Mouse (Mus musculus) intestine, embryonic 16.5 days (tissue): ENCODE measurements around the gene Tmem127. TPM values are rescaled to one million over a fixed set of nuclear protein-coding genes. Genes with fewer than 3 reads are reported as not detected.
A peak's percentile ranks its signal among the peaks of the same experiment; 100 is the strongest.
"Not testable (repeated sequence)": the region's sequence is repeated elsewhere in the genome, so short reads cannot be mapped to it uniquely, and the experiment has no call there.

Experiments used
- ATAC-seq: fragments of 200-750 bp; cut with Nextera tagmentation; 2 replicates; pipeline ENCODE4 v1.8.0; 2017; ENCODE audit warnings: moderate TSS enrichment, moderate library complexity
- H3K27ac ChIP-seq: fragments of 300-500 bp; sonication (generic); 2 replicates; pipeline ENCODE4 v1.5.1; 2014; ENCODE audit warnings: mild to moderate bottlenecking, low read length
- H3K27me3 ChIP-seq: fragments of 300-500 bp; sonication (generic); replicated peaks from 2 replicates; pipeline ENCODE4 v1.6.1; 2014; ENCODE audit warnings: low read length, control low read depth, mixed read lengths; ENCODE audit not compliant: control insufficient read depth, insufficient read depth
- H3K36me3 ChIP-seq: fragments of 300-500 bp; sonication (generic); 2 replicates; pipeline ENCODE4 v1.6.1; 2014; ENCODE audit warnings: low read length, control low read depth; ENCODE audit not compliant: control insufficient read depth, insufficient read depth
- H3K4me1 ChIP-seq: fragments of 300-500 bp; sonication (generic); 2 replicates; pipeline ENCODE4 v1.6.1; 2014; ENCODE audit warnings: low read length, control low read depth, mixed read lengths; ENCODE audit not compliant: control insufficient read depth, insufficient read depth
- H3K4me2 ChIP-seq: fragments of 300-500 bp; sonication (generic); 2 replicates; pipeline ENCODE4 v1.6.1; 2014; ENCODE audit warnings: low read depth, low read length, control low read depth
- H3K4me3 ChIP-seq: fragments of 300-500 bp; sonication (generic); 2 replicates; pipeline ENCODE4 v1.5.1; 2014; ENCODE audit warnings: mild to moderate bottlenecking, low read length
- H3K9ac ChIP-seq: fragments of 300-500 bp; sonication (generic); 2 replicates; pipeline ENCODE4 v1.6.1; 2014; ENCODE audit warnings: low read depth, low read length
- H3K9me3 ChIP-seq: fragments of 300-500 bp; sonication (generic); 2 replicates; pipeline ENCODE4 v1.6.1; 2016; ENCODE audit warnings: low read length, control low read depth; ENCODE audit not compliant: control insufficient read depth
- WGBS: fragments of 180-500 bp; shearing (Covaris S2); extraction: QIAGEN DNeasy Blood & Tissue Kit; methylation state at CpG from one replicate; pipeline ENCODE4 v1.1.7; 2014; 5-methylcytosine and 5-hydroxymethylcytosine counted together
- polyA plus RNA-seq: library from polyadenylated mRNA; unstranded; fragments of >200 nt; fragmentation: Nextera tagmentation; extraction: Ambion mirVana; gene quantifications from 2 replicates; pipeline ENCODE4 v1.2.1, GENCODE M21; 2015

The Tmem127 gene
- 23.1 and 24.9 TPM in 2 replicates for polyA plus RNA-seq

- ATAC-seq: peak; percentile 99
- no peaks in the 10 kb centered on the region for H3K9me3 ChIP-seq
- H3K36me3 ChIP-seq: peaks cover 11% of the 10 kb centered on the region
- peaks cover 21% of the 10 kb centered on the region for H3K4me1 ChIP-seq
- WGBS: under 1% methylated on average over 53 of the region's 53 CpGs
- no peaks in the 10 kb centered on the region for H3K27me3 ChIP-seq
- peak within 1 kb of the TSS; percentile 68 for H3K27ac ChIP-seq
- peak within 1 kb of the TSS; percentile 98 for H3K4me3 ChIP-seq
- peak within 1 kb of the TSS; percentile 93 for H3K9ac ChIP-seq
- H3K4me2 ChIP-seq: peak within 1 kb of the TSS; percentile 90
Observed at GRCm38 (mm10) chr2:127247592-127248333, at the start of gene Tmem127, which contains the start of gene Ciao1. Gene Tmem127 (plus strand): TSS chr2:127247908. Gene Ciao1 (minus strand): TSS chr2:127247816.

GRCm38 (mm10) chr2:127204932-127205331 lies 42.8 kb upstream of the Tmem127 start:
- no peak for ATAC-seq
- no peak overlapping the region for H3K4me2 ChIP-seq
- no peak overlapping the region for H3K27ac ChIP-seq
- no peak overlapping the region for H3K4me3 ChIP-seq
- no peaks in the 10 kb centered on the region for H3K9me3 ChIP-seq
- no peak overlapping the region for H3K9ac ChIP-seq
- peaks cover 8% of the 10 kb centered on the region for H3K4me1 ChIP-seq
- 31% methylated on average over 3 of the region's 3 CpGs for WGBS
- H3K27me3 ChIP-seq: no peaks in the 10 kb centered on the region
- H3K36me3 ChIP-seq: no peaks in the 10 kb centered on the region

- not testable (repeated sequence) for H3K27me3 ChIP-seq, H3K4me1 ChIP-seq, H3K4me3 ChIP-seq, ATAC-seq, H3K9me3 ChIP-seq, H3K27ac ChIP-seq, H3K36me3 ChIP-seq, H3K4me2 ChIP-seq, H3K9ac ChIP-seq
- 82% methylated on average over 4 of the region's 4 CpGs for WGBS
Observed at GRCm38 (mm10) chr2:127205936-127206335, 41.8 kb upstream of the Tmem127 start.

GRCm38 (mm10) chr2:127206916-127207315 lies 40.8 kb upstream of the Tmem127 start:
- no peak for ATAC-seq
- Histone ChIP-seq H3K4me1 (peaks cover 8% of the 10 kb centered on the region), H3K4me2 (no peak overlapping the region), H3K27ac (no peak overlapping the region), H3K9ac (no peak overlapping the region), H3K4me3 (no peak overlapping the region), H3K27me3 (no peaks in the 10 kb centered on the region), H3K9me3 (no peaks in the 10 kb centered on the region), H3K36me3 (peaks cover 5% of the 10 kb centered on the region)
- WGBS: 98% methylated on average over 2 of the region's 2 CpGs

DNA sequence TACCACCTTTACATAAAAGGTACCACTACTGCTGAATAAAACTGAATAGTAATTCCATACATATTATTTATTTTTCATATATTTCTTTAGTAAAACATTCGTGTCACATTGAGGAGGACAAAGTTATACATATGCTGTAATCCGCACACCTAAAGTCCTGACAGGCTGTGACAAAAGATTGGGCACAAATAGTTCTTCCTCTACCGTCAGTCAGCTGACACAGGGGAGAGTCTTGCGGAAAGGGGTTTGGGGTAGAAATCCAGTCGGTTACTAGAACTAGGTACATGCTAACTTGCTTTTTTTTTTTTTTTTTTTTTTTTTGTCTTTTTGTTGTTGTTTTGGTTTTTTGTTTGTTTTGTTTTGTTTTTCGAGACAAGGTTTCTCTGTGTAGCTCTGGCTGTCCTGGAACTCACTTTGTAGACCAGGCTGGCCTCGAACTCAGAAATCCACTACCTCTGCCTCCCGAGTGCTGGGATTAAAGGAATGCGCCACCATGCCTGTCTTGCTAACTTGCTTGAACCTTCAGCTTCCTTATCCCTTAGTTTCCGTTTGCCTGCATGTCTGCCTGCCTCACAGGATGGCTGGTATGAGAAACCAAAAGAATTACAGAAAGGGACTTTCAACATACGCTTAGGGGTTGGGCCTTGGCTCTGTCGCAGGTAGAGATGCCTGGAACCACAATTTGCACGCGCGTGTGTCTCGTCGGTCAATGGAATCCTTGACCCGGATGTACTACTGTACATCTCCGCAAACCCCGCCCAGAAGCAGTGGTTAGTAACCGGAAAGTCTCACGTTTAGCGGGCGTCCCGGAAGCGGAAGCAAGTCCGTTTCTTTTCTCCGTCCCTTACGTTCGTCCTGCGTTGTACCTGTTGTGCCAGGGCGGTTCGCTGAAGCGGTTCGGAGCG lies 39.9 kb upstream of the Tmem127 start, which contains the start of the genes 1810024B03Rik and Snrnp200:
TSS of gene 1810024B03Rik (minus strand) at position 734 of the 905 bp plus-strand sequence.
TSS of gene Snrnp200 (plus strand) at position 840 of the 905 bp plus-strand sequence.
- Histone ChIP-seq H3K36me3 (peaks cover 5% of the 10 kb centered on the region), H3K4me2 (peak within 1 kb of the TSS; percentile 83), H3K4me3 (peak within 1 kb of the TSS; percentile 80), H3K27me3 (no peaks in the 10 kb centered on the region), H3K9me3 (no peaks in the 10 kb centered on the region), H3K9ac (peak within 1 kb of the TSS; percentile 89), H3K4me1 (peaks cover 8% of the 10 kb centered on the region), H3K27ac (peak within 1 kb of the TSS; percentile 70)
- 11% methylated on average over 36 of the region's 36 CpGs for WGBS
- peak; percentile 99 for ATAC-seq

GRCm38 (mm10) chr2:127208452-127208769 lies 39.3 kb upstream of the Tmem127 start:
- peak; percentile 27; the same call in 1 of the 2 replicates for ATAC-seq
- WGBS: under 1% methylated on average over 17 of the region's 17 CpGs
- Histone ChIP-seq H3K27ac (peak overlapping the region; percentile 70), H3K9ac (peak overlapping the region; percentile 89), H3K36me3 (peaks cover 5% of the 10 kb centered on the region), H3K4me1 (peaks cover 8% of the 10 kb centered on the region), H3K4me2 (peak overlapping the region; percentile 83), H3K9me3 (no peaks in the 10 kb centered on the region), H3K4me3 (peak overlapping the region; percentile 80), H3K27me3 (no peaks in the 10 kb centered on the region)

GRCm38 (mm10) chr2:127210701-127211100 lies 37.0 kb upstream of the Tmem127 start:
- no peak overlapping the region for H3K4me2 ChIP-seq
- no peak for ATAC-seq
- peaks cover 8% of the 10 kb centered on the region for H3K4me1 ChIP-seq
- peaks cover 5% of the 10 kb centered on the region for H3K36me3 ChIP-seq
- WGBS: 95% methylated on average over 11 of the region's 11 CpGs
- H3K9me3 ChIP-seq: no peaks in the 10 kb centered on the region
- H3K9ac ChIP-seq: no peak overlapping the region
- no peak overlapping the region for H3K4me3 ChIP-seq
- no peaks in the 10 kb centered on the region for H3K27me3 ChIP-seq
- H3K27ac ChIP-seq: no peak overlapping the region

- Histone ChIP-seq H3K36me3 (peaks cover 23% of the 10 kb centered on the region), H3K27me3 (no peaks in the 10 kb centered on the region), H3K27ac (no peak overlapping the region), H3K9ac (no peak overlapping the region), H3K4me1 (no peaks in the 10 kb centered on the region), H3K4me3 (no peak overlapping the region), H3K9me3 (no peaks in the 10 kb centered on the region), H3K4me2 (no peak overlapping the region)
- no peak for ATAC-seq
- 98% methylated on average over 5 of the region's 5 CpGs for WGBS
Observed at GRCm38 (mm10) chr2:127217746-127218145, 30.0 kb upstream of the Tmem127 start.

GRCm38 (mm10) chr2:127225261-127225660 lies 22.4 kb upstream of the Tmem127 start:
- ATAC-seq: no peak
- Histone ChIP-seq H3K4me2 (no peak overlapping the region), H3K4me3 (no peak overlapping the region), H3K9ac (no peak overlapping the region), H3K27me3 (no peaks in the 10 kb centered on the region), H3K27ac (no peak overlapping the region), H3K4me1 (no peaks in the 10 kb centered on the region), H3K36me3 (peaks cover 42% of the 10 kb centered on the region), H3K9me3 (no peaks in the 10 kb centered on the region)
- WGBS: 97% methylated on average over 3 of the region's 3 CpGs
